Mouse (Mus musculus) lung, adult 18-20 months (tissue): ENCODE measurements around the gene Ltn1.
A peak's percentile ranks its signal among the peaks of the same experiment; 100 is the strongest.

Experiments
- DNase-seq, 2 experiments: peaks; one replicate each; pipeline ENCODE4 v3.0.0; 2022; ENCODE audit warnings: mixed read lengths in 2 of 2

Gene Ltn1

DNA sequence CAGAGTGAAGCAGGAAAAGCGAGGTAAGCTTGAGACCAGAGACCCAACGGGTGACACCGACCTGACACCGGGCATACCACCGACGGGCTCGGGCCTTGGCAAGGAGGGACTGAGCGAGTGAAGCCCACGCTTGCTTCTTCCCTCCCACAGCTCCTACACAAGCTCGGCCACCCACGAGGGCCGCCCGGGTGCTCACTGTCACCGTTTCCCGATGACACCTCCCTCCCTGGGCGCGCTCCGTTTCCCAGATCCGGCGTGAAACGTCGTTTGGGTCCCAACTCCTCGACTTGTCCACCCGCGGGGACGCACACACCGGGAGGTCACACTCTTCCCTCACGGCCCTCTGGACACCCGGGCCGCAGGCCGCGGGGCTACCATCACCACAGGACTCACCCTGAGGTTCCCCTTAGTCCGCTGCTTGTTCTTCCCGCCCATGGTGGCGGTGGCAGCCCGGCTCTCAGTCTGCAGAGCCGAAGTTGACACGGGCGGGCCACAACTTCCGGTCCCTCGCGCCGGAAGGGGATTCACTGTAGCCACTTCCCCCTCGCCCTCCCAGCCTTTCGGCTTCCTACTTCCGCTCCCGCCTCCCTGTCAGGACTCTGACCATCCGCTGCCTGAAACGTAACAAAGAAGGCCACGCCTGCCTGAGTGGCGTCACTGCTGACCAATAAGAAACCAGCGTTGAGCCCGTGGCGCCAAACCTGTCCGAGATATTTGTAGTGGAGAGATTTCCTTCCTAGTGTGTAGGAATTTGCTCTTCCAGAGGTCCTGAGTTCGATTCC, at the start of gene Ltn1:
Gene Ltn1, minus strand, starts transcription at position 580 of the 782 bp plus-strand sequence.
- peak; percentile 99 for DNase-seq

DNA sequence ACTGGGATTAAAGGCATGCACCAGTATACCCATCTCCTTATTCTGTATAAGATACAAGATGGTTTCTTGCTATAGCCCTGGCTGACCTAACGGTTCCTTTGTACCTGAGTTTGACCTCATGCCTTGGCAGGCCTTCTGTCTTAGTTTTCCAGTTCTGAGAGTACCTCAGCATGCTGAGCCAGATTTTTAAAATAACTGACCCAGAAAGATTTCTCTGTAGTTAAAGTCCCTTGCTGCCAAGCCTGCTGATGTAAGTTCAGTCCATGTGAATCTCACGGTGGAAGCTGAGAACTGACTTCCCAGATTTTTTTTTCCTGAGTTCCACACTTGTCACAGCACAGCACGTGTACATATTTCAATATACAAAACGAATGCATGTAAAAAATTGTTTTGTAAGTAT, 38.2 kb upstream of the Ltn1 start:
- no peak for DNase-seq

DNA sequence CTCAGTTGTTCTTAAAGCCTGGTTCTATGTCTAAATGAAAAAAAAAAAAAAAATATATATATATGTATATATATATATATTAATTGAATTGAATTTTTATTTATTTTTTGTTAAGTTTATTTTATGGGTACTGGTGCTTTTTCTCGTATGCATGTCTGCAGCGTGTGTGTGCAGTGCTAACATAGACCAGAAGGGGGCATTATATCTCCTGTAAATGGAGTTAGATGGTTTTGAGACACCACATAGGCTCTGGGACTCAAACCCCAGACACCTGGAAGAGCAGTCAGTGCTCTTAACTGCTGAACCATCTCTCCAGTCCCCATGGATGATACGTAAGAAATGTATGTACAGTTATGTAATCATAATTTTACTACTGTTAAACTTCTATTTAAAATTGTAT, 26.3 kb upstream of the Ltn1 start:
- DNase-seq: no peak

DNA sequence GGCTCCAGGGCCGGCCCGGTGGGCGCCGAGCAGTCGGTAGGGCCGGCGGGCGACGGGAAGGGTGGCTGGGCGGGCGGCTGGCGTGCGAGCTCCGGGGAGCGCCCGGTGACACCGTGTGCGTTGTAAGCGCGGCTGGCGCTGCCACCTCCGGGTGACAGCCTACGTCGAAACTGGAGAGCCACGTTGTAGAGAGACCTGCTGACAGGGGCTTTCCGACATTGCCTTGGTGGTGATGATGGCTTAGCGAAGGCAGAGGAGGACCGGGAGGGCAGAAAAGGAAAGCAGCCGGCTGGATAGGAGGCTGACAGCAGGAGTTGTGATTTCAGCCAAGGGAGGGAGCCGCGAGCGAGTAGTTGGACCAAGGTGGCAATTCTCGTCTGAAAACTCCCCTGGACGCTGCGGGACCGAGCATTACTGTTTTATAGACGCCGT, 22.8 kb upstream of the Ltn1 start:
- DNase-seq: no peak

DNA sequence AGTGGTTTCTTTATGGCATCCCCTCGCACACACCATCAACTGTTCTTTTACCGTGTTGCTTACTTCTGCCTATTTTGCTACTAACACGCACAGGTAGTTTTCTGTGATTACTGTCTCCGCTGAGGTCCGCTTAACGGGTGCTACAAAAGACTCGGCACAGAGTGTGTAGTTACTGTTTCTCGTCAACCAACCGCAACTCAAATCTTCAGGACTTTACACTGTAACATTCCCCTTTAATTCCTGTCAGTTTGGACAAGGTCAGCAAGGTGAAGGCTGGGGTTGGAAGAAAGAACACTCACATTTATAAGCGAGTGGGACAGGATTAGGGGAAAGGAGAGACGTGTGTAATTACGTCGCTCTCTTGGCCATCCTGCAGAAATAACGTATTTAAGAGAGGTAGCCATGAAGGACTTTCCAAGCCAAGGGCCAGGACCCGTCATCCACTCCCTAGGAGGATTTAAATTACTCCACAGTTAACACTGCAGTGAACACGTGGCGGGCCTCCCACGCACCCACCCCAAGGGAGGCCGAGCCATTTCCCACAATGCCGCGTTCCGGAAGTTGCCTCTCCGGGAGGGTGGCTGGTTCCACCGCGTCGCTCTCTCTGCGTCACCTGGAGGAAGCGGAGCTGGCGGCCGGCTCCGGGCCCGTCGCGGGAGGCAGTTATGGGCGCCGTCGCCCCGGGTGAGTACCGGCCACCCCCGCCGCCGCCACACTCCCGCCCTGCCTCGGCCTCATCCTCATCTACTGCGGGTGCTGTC, 22.2 kb upstream of the Ltn1 start, which contains the start of gene Usp16:
Gene Usp16, plus strand, starts transcription at position 285 of the 761 bp plus-strand sequence.
- DNase-seq: peak; percentile 93 to 94

DNA sequence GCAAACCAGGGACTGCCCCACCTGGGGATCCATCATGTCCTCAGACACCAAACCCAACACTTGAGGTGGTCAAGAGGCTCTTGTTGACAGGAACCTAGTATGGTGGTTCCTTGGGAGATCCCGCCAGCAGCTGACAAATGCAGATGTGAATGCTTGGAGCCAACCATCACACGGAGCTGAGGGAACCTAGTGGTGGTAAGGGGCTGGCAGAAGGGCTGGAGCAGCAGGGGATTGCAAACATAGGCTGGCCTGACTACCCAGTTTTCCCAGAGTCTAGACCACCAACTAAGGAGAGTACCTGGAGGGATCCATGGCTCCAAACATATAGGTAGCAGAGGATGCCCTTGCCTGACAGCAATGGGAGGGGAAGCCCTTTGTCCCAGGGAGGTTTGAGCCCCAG, 20.8 kb upstream of the Ltn1 start:
- DNase-seq: no peak

DNA sequence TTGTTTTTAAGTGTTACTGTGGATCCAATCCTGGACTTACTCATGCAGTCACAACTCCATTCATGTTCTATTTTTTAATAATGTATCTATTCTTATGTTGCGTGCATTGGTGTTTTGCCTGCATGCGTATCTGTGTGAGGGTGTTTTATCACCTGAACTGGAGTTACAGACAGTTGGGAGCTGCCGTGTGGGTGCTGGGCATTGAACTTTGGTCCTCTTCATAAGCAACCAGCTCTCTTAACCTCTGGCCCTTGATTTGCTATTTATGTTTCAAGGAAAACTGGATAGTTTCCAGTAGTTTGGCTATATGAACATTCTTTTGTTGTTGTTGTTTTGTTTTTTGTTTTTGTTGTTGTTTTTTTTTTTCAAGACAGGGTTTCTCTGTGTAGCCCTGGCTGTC, 13.1 kb upstream of the Ltn1 start:
- no peak for DNase-seq

DNA sequence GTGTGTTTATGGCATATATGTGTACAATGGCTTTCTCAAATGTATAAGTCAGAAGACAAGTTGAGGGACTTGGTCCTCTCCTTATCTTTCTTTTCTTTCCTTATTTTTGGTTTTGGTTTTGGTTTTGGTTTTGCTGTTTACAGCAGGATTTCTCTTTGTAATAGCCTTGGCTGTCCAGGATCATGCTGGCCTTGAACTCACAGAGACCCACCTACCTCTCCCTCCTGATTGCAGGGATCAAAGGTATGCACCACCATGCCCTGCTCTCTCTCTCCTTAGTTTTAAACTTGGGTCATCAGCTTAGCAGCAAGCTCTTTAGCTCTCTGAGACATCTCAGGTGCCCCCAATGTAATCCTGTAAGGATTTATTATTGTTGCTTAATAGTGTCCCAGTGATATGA, 12.7 kb upstream of the Ltn1 start:
- DNase-seq: no peak

DNA sequence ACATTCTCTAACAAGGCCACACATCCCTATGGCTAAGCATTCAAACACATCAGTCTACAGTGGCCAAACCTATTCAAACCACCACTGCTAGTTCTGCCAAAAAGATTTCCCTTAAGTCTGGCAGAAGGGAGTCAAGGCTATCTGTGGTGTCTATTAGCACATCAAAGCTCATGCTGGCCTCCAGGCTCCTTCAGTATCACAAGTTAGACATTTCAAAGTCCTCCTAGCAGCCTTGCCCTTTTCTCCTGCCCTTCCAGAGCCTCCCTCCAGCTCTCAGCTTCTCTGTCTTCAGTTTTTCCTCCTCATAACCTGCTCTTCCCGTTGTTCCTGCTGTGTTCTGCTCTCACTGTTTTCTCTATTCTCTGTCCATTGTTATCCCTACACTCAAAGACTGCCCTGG, 11.7 kb upstream of the Ltn1 start:
- no peak for DNase-seq

DNA sequence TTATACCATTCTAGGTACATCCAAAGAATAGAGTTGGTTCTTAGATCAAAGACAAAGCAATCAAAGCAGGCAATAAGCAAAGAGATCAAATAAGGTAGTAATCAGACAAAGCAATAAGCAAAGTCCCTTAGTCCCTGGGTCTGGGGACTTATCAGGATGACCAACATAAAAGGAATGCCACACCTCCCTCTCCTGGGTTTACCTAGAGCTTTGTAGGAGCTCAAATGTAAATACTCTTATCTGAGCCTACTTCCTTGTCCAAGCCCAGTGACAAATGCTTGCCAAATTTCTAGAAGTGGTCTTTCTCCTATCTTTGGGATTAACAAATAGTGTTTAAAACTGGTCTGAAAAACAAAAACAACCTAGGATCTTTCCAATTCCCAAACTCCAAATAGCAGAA, 10.8 kb upstream of the Ltn1 start:
- no peak for DNase-seq

DNA sequence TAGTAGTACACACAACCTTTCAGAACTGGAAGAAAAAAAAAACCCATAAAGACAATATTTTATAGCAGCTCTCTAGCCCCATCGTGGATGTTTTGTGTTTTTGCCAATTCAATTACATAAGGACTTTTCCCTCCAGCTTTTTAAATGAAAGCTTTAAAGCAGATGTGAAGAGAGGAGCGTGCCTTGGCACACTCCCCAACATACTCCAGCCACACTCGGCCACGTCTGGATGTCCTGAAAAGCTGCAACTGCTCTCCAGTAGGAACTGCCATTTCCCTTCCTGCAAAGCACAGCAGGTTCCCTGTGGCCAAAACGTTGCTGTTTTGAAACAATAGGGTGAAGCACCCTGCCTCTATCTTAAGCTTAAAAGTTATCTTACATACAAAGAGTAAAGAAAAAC, 9.9 kb upstream of the Ltn1 start:
- DNase-seq: no peak

DNA sequence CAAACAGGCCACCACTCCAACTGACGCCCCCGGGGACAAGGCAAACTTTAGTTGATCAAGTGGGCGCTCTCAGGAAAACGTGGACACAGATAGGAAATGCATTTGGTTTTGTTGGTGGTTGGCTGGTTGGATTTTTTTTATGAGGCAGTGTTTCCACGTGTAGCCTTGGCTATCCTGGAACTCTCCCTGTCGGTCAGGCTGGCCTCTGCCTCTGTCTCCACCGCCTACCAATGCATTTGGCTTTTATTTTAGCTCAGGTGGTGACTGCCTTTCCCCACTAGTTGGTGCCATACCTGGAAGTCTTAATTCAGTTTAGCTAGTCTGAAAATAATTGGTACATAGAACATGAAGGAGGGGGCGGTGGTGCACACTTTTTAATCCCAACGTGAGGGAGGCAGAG, 8.7 kb upstream of the Ltn1 start:
- DNase-seq: peak in 1 of 2 experiments; percentile 29

DNA sequence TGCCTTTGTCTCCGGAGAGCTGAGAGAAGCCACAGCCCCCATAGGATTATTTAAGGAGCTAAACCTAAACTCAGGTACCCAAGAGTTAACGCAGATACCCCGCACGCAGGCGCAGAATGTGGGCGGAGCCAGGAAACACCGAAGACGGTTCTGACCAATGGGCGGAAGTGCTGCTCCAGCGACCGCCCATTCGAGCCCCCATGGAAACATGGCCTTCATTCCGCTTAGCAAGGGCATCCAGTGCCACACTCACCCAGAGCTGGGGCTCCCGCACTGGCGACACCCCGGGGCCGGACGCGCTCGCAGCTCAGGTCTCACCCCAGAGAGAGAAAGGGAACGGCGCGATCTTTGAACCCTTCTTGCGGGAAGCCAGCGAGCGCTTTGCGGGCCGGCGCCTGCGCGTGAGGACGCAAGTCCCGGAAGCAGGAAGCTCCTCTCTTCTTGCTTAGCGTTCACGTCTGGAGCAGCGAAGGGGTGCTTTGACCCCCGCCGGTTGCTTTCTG, 7.8 kb upstream of the Ltn1 start, which contains the start of gene Rwdd2b:
Gene Rwdd2b, minus strand, starts transcription at position 390 of the 503 bp plus-strand sequence.
- peak; percentile 92 to 94 for DNase-seq

DNA sequence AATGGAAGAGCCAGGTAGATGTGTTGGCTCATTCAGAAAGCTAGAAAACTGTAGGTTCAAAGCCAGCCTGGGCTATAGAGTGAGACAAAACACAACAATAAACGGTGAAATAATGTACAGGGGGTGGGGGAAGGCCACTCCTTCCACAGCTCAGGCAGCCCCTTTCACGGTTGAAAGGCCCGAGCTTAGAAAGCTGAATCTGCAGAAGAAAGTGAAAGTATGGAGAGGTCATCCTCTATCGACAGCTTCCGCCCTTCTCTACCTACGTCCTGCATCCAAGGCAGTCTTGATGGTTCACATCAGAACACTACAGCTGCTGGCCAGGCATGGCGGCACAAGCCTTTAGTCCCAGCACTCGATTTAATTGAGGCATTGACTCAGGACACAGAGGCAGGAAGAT, 6.3 kb upstream of the Ltn1 start:
- no peak for DNase-seq

DNA sequence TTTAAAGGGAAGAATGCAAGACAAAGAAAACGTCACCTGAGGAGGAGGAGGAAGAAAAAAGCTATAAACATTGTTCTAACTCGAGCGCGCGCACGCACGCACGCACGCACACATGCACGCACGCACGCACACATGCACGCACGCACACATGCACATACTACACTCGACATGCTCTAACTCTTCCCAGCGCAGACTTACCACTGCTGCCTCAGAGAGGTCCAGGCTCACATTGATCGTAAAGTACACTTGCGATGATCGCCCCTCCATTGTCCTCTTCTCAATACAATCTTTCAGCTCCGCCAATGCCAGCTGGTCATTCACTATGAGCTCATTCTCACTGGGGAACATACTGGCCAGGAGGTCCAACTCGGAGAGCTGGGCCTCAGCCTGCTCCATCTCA, 4.7 kb upstream of the Ltn1 start:
- no peak for DNase-seq

DNA sequence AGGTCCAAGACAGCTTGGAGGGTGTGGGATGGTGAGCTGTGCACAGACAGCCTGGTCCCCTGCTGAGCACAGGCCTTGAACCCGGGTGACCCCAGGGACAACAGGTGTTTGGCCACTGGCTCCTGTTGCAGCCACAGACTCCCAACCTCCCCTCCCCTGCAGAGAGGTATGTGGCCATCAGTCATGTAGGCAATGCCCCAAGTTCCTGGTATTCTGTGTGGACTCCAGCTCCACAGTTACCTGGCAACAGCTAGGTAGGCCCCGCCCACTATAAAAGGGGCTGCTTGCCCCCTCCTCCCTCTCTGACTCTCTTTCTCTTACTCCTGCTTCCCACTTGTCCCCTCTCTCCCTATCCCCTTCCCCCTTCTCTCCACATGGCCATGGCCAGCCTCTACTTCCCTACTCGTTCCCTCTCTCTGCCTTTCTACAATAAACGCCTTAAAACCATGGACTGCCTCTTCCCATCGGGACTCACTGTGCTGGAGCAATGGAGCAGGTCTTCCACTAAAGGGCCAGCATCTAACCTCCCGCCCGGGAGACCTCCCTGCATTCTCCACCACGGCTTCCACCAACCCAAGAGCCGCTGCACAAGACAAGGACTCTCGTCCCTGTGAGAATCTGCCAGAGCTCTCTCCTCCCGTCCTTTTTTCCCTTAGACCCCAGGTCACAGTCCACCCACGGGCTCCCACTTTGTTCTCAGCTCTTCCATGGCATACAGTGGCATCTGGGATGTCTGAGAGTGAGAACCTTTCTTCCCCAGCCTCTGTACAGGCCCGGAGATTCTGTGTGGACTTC, 3.2 kb upstream of the Ltn1 start:
- DNase-seq: no peak

DNA sequence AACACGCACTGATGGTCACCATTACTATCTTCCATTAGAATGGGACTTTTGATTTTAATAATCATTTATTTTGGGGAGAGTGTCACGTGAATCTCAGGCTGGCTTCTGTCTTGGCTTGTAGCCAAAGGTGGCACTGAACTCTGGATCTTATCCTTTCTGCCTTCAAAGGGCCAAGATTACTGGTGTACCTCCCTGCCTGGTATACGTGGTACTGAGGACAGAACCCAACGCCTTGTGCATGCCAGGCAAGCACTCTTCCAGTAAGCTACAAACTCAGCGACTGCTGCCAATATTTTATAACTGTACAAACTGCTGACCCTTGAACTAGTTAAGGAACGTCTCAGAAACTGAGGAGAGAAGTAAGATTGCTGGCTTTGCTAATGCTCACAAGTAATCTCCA, 2.5 kb upstream of the Ltn1 start:
- no peak for DNase-seq

DNA sequence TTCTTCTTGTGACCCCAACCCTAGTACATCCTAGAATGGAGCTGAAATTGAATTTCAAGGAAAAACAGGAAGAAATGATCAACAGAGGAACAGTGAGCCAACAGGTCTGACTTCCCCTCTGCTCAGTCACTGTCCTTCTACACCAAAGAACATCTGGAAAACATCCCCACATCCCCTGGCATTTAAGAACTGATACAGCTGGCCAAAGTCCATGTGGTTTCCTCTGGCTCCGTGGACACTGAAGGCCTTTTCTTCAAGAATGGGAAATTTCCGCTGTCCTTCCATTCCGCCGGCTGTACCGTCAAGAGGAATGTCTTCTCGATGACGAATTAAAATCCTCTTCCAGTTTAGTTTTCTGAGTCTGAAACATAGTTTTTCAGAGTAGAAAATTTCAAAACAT, 1.9 kb upstream of the Ltn1 start:
- no peak for DNase-seq

DNA sequence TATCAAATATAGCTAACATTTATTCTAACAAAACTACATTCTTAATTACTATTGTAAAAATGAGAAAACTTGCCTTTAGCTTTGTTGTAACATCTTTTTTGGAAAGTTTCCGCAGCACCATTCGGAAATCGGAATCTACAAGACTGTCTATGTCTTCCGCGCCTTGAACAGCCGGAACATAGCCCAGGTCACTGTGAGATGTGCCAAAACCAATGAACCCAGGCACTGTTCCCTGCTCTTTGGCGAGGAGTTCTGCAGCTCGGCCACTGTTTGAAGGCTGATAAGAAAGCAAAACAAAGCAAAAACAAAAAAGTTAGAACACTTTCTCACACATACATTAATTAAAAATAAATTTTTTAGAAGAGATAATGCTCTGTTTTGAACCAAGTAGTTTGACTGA, 4.9 kb downstream of the Ltn1 start:
- peak; percentile 17 to 29 for DNase-seq

DNA sequence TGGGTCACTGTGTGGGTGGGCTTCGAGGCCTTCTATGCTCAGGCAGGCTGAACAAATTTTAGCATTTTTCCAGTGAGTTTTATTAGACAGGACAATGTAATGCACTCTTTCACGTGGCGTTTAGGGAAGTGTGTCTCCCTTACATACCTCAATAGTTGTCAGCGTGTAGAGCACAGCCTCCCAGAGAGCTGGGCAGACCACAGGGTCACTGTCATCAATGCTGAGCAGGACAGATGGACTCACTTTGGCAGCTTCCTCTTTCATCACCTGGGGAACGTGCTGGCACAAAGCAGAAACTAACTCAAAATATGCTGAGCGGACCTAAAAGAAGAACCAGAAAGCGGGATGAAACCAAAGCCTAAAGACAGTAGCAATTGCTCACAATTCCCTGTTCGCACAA, 11.8 kb downstream of the Ltn1 start:
- no peak for DNase-seq

DNA sequence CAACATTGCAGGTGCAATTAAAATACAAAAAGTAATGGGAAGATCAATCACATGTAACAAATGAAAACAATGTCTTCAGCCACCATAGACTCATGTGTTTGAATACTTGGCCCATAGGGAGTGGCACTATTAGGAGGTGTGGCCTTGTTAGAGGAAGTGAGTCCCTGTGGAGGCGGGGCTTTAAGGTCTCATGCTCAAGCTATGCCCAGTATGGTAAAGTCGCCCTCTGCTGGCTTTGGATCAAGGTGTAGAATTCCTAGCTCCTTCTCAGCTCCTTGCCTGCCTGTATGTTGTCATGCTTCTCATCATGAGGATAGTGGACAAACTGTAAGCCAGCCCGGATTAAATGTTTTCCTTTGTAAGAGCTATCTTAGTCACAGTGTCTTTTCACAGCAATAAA, 27.4 kb downstream of the Ltn1 start:
- DNase-seq: peak; percentile 18 to 24

DNA sequence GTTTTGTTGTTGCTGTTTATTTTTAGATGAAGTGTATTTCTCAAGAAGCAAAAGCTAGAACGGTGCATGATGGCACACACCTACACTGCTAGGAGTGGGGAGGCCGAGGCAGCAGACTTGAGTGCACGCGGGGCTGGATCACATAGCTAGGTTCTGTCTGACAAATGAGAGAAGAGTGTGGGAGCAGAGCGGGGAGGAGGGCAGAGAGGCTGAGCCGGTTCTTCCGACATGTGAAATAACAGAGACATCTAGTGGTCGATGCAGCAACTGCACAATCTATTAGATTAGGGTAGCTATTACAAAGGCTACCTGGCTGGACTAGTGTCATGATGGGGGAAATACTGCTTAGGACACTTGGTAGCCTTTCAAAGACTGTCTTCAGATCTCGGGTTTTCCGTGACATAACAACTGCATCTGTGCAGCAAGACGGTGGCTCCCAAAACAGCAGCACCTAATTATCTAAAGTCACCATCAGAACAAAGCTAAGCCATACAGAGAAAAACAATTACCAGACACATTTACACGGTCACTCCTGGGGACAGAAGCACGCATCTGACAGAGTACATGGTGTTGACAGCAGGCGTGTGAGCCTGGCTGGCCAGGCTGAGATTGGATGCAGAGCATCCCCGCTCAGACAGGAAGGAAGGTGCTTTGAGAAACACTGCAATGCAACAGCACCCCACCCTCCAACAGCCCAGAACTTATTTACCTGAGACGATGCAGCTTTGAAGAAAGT, 38.4 kb downstream of the Ltn1 start:
- peak; percentile 18 to 60 for DNase-seq
